Comparison of ENCODE assay signal across 8 mouse cellular contexts in genomic region chr7:144217192-144217591, GRCm38 (mm10).
DNase-seq lines count a peak whose midpoint lies in the region; ATAC-seq and TF ChIP-seq lines count a peak whose summit lies in the region.

No protein-coding gene starts in this region.

- H3K9me3 ChIP-seq in intestine, postnatal 0 days (ENCODE audit: control insufficient read depth): no peaks in the 10 kb centered on the region; the same call in 1 of the 2 replicates
- no peaks in the 10 kb centered on the region for H3K9me3 ChIP-seq in intestine, embryonic 16.5 days (ENCODE audit: control insufficient read depth, low read length)
- H3K9me3 ChIP-seq in embryonic facial prominence, embryonic 11.5 days (replicated peaks; ENCODE audit: control insufficient read depth, low read length): no peaks in the 10 kb centered on the region
- H3K9me3 ChIP-seq in midbrain, postnatal 0 days (ENCODE audit: low read length): no peaks in the 10 kb centered on the region

- H3K4me1 ChIP-seq in intestine, postnatal 0 days (replicated peaks; ENCODE audit: control insufficient read depth, insufficient read depth, low read length): no peaks in the 10 kb centered on the region
- H3K4me1 ChIP-seq in intestine, embryonic 16.5 days (ENCODE audit: control insufficient read depth, insufficient read depth, low read length): no peaks in the 10 kb centered on the region
- H3K4me1 ChIP-seq in embryonic facial prominence, embryonic 11.5 days (ENCODE audit: control insufficient read depth, insufficient read depth, low read length): no peaks in the 10 kb centered on the region
- H3K4me1 ChIP-seq in midbrain, postnatal 0 days (ENCODE audit: insufficient read depth, low read length): no peaks in the 10 kb centered on the region

- H3K4me3 ChIP-seq in intestine, postnatal 0 days (ENCODE audit: low read depth, low read length): no peak overlapping the region
- no peak overlapping the region for H3K4me3 ChIP-seq in intestine, embryonic 16.5 days (ENCODE audit: low read length)
- no peak overlapping the region for H3K4me3 ChIP-seq in embryonic facial prominence, embryonic 11.5 days (ENCODE audit: low read depth, low read length)
- no peak overlapping the region for H3K4me3 ChIP-seq in midbrain, postnatal 0 days (ENCODE audit: low read depth, low read length)

- H3K27ac ChIP-seq in intestine, postnatal 0 days (ENCODE audit: low read depth, low read length): no peak overlapping the region
- no peak overlapping the region for H3K27ac ChIP-seq in intestine, embryonic 16.5 days (ENCODE audit: low read length)
- no peak overlapping the region for H3K27ac ChIP-seq in embryonic facial prominence, embryonic 11.5 days (replicated peaks; ENCODE audit: low read depth, low read length)
- H3K27ac ChIP-seq in midbrain, postnatal 0 days (ENCODE audit: low read depth, low read length): no peak overlapping the region

- no peak overlapping the region for H3K4me2 ChIP-seq in intestine, postnatal 0 days (replicated peaks; ENCODE audit: low read depth)
- H3K4me2 ChIP-seq in intestine, embryonic 16.5 days (ENCODE audit: low read depth, low read length): no peak overlapping the region
- H3K4me2 ChIP-seq in embryonic facial prominence, embryonic 11.5 days (ENCODE audit: low read depth, low read length): no peak overlapping the region
- H3K4me2 ChIP-seq in midbrain, postnatal 0 days (ENCODE audit: low read depth, low read length, poor library complexity, severe bottlenecking): no peak overlapping the region

- H3K27me3 ChIP-seq in intestine, postnatal 0 days (replicated peaks; ENCODE audit: control insufficient read depth, insufficient read depth, low read length): no peaks in the 10 kb centered on the region
- H3K27me3 ChIP-seq in intestine, embryonic 16.5 days (replicated peaks; ENCODE audit: control insufficient read depth, insufficient read depth, low read length): no peaks in the 10 kb centered on the region
- H3K27me3 ChIP-seq in embryonic facial prominence, embryonic 11.5 days (ENCODE audit: control insufficient read depth, insufficient read depth, low read length): no peaks in the 10 kb centered on the region
- no peaks in the 10 kb centered on the region for H3K27me3 ChIP-seq in midbrain, postnatal 0 days (ENCODE audit: insufficient read depth, low read length)

- intact Hi-C loops in heart, postnatal 14 days (cut with DNase I): loop anchor here (1.0 to 2.0 kb wide), 2 partner anchors 209 to 368 kb away; no protein-coding TSS in a partner anchor

- no peak for ATAC-seq in intestine, postnatal 0 days
- no peak for ATAC-seq in intestine, embryonic 16.5 days
- 0 out of 2 replicates have a peak, but pooled peaks have one; percentile 70 for ATAC-seq in embryonic facial prominence, embryonic 11.5 days (replicated peaks; ENCODE audit: insufficient number of reproducible peaks, low FRiP score, low TSS enrichment, low read depth)
- ATAC-seq in midbrain, postnatal 0 days (ENCODE audit: low FRiP score): no peak

- 1% methylated on average over 3 of the region's 3 CpGs for WGBS in intestine, postnatal 0 days
- WGBS in intestine, embryonic 16.5 days: 0% methylated on average over 3 of the region's 3 CpGs
- WGBS in embryonic facial prominence, embryonic 11.5 days: 3% methylated on average over 3 of the region's 3 CpGs
- whole genome bisulfite sequencing in midbrain, postnatal 0 days: 7% methylated on average over 3 of the region's 3 CpGs

- no peaks in the 10 kb centered on the region for H3K36me3 ChIP-seq in intestine, postnatal 0 days (ENCODE audit: control insufficient read depth, insufficient read depth)
- no peaks in the 10 kb centered on the region for H3K36me3 ChIP-seq in intestine, embryonic 16.5 days (ENCODE audit: control insufficient read depth, insufficient read depth, low read length)
- H3K36me3 ChIP-seq in embryonic facial prominence, embryonic 11.5 days (replicated peaks; ENCODE audit: control insufficient read depth, insufficient read depth, low read depth, low read length): no peaks in the 10 kb centered on the region
- no peaks in the 10 kb centered on the region for H3K36me3 ChIP-seq in midbrain, postnatal 0 days (ENCODE audit: insufficient read depth, low read length)

- peak; percentile 77 to 79 for DNase-seq in adrenal gland, postnatal 36 days
- peak; percentile 77 for DNase-seq in embryonic facial prominence, embryonic 11.5 days (ENCODE audit: low spot score)
- peak; percentile 54 to 79 for DNase-seq in heart, postnatal 14 days
- peak; percentile 77 to 83 for DNase-seq in layer of hippocampus, postnatal 10 days (ENCODE audit: low spot score in 2 of 2)
- peak; percentile 71 for DNase-seq in midbrain, postnatal 0 days (ENCODE audit: low spot score)
- peak; percentile 78 for DNase-seq in testis, postnatal 10 days (ENCODE audit: low spot score)

- peak; percentile 97 for TF ChIP-seq CTCF in intestine, postnatal 0 days (IDR thresholded peaks at IDR 0.05; ENCODE audit: low read depth)
- TF ChIP-seq CTCF in midbrain, postnatal 0 days (IDR thresholded peaks at IDR 0.05): peak; percentile 96

- no peak overlapping the region for H3K9ac ChIP-seq in intestine, postnatal 0 days (ENCODE audit: low read depth, low read length)
- no peak overlapping the region for H3K9ac ChIP-seq in intestine, embryonic 16.5 days (ENCODE audit: low read depth, low read length)
- H3K9ac ChIP-seq in embryonic facial prominence, embryonic 11.5 days (replicated peaks; ENCODE audit: low read length): no peak overlapping the region
- no peak overlapping the region for H3K9ac ChIP-seq in midbrain, postnatal 0 days (replicated peaks; ENCODE audit: low read length, poor library complexity, severe bottlenecking)
